Mouse (Mus musculus): Measurements from ENCODE around the gene Mrto4.

DNA sequence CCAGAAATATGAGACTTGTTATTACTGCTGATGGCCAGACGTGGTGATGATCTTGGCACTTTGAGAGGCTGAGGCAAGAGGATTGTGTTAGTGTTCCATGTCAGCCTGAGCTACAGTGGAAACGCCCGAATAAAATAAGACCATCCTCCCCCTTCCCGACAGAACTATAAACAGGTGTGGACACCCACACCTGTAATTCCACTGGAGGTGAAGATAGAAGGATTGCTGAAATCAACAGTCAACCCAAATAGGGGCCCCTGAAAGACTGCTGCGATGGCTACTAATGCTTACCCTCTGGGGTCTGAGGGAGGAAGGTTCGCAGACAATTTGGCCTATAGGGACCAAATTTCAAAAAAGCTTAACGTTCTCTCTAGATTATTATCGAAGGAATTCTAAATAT is 27.3 kb upstream of the Mrto4 start:
- TF ChIP-seq CTCF (IDR thresholded peaks at IDR 0.05) = no peak
- TF ChIP-seq POLR2A (IDR thresholded peaks at IDR 0.05; ENCODE audit: insufficient read depth, low read depth, low read length) = no peak
